In the genomic region with DNA sequence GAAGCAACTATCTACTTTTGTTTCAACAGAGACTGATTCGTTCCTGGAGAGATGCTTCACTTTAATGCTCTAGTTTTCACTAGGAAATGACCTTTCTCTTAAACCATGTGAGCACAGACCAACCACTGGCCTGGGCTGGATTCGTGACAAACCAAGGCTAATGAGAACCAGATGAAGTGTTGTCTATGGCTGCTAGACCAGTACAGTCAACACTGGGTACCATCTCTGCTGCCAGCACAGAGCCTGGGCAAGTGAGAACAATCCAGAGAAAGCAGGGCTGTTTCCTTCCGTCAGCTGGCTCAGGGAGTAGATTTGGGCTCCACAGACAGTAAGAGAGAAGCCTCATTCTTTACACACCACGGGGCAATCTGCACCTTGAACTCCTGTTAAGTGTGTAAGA, we compare ENCODE assay signal across 14 mouse cellular contexts.
A peak's percentile ranks its signal among the peaks of the same experiment; 100 is the strongest.
DNase-seq lines count a peak whose midpoint lies in the region; ATAC-seq lines count a peak whose summit lies in the region.
"Had no signal": no experiment of that assay in that cellular context is flagged by ENCODE, and none has a peak within 500 bp of the region (broad histone marks: within the 10 kb centered on the region; RNA-seq: fewer than 3 reads in every experiment).

No protein-coding gene starts in this region.

- H3K9me3 ChIP-seq in forebrain, embryonic 12.5 days: no peaks in the 10 kb centered on the region
- no peaks in the 10 kb centered on the region for H3K9me3 ChIP-seq in forebrain, embryonic 13.5 days (replicated peaks)
- no peaks in the 10 kb centered on the region for H3K9me3 ChIP-seq in midbrain, embryonic 10.5 days (replicated peaks)
- H3K9me3 ChIP-seq in midbrain, embryonic 16.5 days (replicated peaks; ENCODE audit: control insufficient read depth, low read length, poor library complexity, severe bottlenecking): no peaks in the 10 kb centered on the region
- H3K9me3 ChIP-seq: lung, embryonic 15.5 days had no signal

- H3K36me3 ChIP-seq in forebrain, embryonic 12.5 days (replicated peaks): no peaks in the 10 kb centered on the region
- no peaks in the 10 kb centered on the region for H3K36me3 ChIP-seq in forebrain, embryonic 13.5 days (ENCODE audit: poor library complexity, severe bottlenecking)
- no peaks in the 10 kb centered on the region; the same call in 1 of the 2 replicates for H3K36me3 ChIP-seq in midbrain, embryonic 10.5 days
- H3K36me3 ChIP-seq in midbrain, embryonic 16.5 days (ENCODE audit: control insufficient read depth, insufficient read depth, low read length): no peaks in the 10 kb centered on the region
- H3K36me3 ChIP-seq: lung, embryonic 15.5 days had no signal

- peaks cover 48% of the 10 kb centered on the region for H3K4me1 ChIP-seq in forebrain, embryonic 12.5 days
- H3K4me1 ChIP-seq in forebrain, embryonic 13.5 days: peaks cover 41% of the 10 kb centered on the region
- peaks cover 47% of the 10 kb centered on the region for H3K4me1 ChIP-seq in midbrain, embryonic 10.5 days
- peaks cover 5% of the 10 kb centered on the region for H3K4me1 ChIP-seq in midbrain, embryonic 16.5 days (ENCODE audit: control insufficient read depth, insufficient read depth, low read length)

- no peak for DNase-seq in midbrain, embryonic 10.5 days (ENCODE audit: low spot score)
- peak; percentile 84 for DNase-seq in fibroblast of lung, adult 2 months (ENCODE audit: low read depth)
- DNase-seq in retina, postnatal 1 day: peak; percentile 33
- no peak for DNase-seq in adrenal gland, postnatal 36 days
- DNase-seq: cerebellum, adult 9-10 months; right cerebral cortex, adult 18-20 months had no signal

- H3K27me3 ChIP-seq in forebrain, embryonic 12.5 days: peaks cover 6% of the 10 kb centered on the region; the same call in 1 of the 2 replicates
- H3K27me3 ChIP-seq in forebrain, embryonic 13.5 days: 0 out of 2 replicates have a peak, but pooled peaks cover 8% of the 10 kb centered on the region
- no peaks in the 10 kb centered on the region for H3K27me3 ChIP-seq in midbrain, embryonic 10.5 days (ENCODE audit: low read depth, poor library complexity, severe bottlenecking)
- no peaks in the 10 kb centered on the region for H3K27me3 ChIP-seq in midbrain, embryonic 16.5 days (ENCODE audit: control insufficient read depth, insufficient read depth, low read depth, low read length)
- H3K27me3 ChIP-seq: lung, embryonic 15.5 days had no signal

- 17% methylated on average over 4 of the region's 4 CpGs for WGBS in forebrain, embryonic 12.5 days
- 21% methylated on average over 4 of the region's 4 CpGs for WGBS in forebrain, embryonic 13.5 days
- WGBS in midbrain, embryonic 10.5 days: 29% methylated on average over 4 of the region's 4 CpGs
- WGBS in midbrain, embryonic 16.5 days: 29% methylated on average over 4 of the region's 4 CpGs

- no peak overlapping the region for H3K4me2 ChIP-seq in forebrain, embryonic 12.5 days
- H3K4me2 ChIP-seq in forebrain, embryonic 13.5 days: no peak overlapping the region
- no peak overlapping the region for H3K4me2 ChIP-seq in midbrain, embryonic 16.5 days (ENCODE audit: low read length)
- H3K4me2 ChIP-seq: liver, embryonic 11.5 days; lung, embryonic 15.5 days had no signal

- 0 out of 2 replicates have a peak, but pooled peaks have one; percentile 21 for ATAC-seq in forebrain, embryonic 12.5 days (ENCODE audit: low FRiP score)
- ATAC-seq in forebrain, embryonic 13.5 days: no peak
- no peak for ATAC-seq in midbrain, embryonic 16.5 days
- no peak for ATAC-seq in megakaryocyte-erythroid progenitor cell, adult 5-6 weeks (replicated peaks; ENCODE audit: low FRiP score, low TSS enrichment, poor library complexity, severe bottlenecking)
- ATAC-seq: intestine, embryonic 16.5 days had no signal

- no peak overlapping the region for H3K4me3 ChIP-seq in forebrain, embryonic 12.5 days (replicated peaks)
- no peak overlapping the region for H3K4me3 ChIP-seq in forebrain, embryonic 13.5 days
- no peak overlapping the region for H3K4me3 ChIP-seq in midbrain, embryonic 10.5 days
- no peak overlapping the region for H3K4me3 ChIP-seq in midbrain, embryonic 16.5 days (ENCODE audit: low read depth, low read length)
- H3K4me3 ChIP-seq: lung, embryonic 15.5 days had no signal

- no peak overlapping the region for H3K27ac ChIP-seq in forebrain, embryonic 12.5 days
- H3K27ac ChIP-seq in forebrain, embryonic 13.5 days: no peak overlapping the region
- peak overlapping the region; percentile 63 for H3K27ac ChIP-seq in midbrain, embryonic 10.5 days (replicated peaks)
- no peak overlapping the region for H3K27ac ChIP-seq in midbrain, embryonic 16.5 days (ENCODE audit: low read length)
- H3K27ac ChIP-seq: stomach, postnatal 0 days had no signal

- H3K9ac ChIP-seq in forebrain, embryonic 12.5 days: no peak overlapping the region
- no peak overlapping the region for H3K9ac ChIP-seq in forebrain, embryonic 13.5 days
- H3K9ac ChIP-seq in midbrain, embryonic 16.5 days (ENCODE audit: low read depth, low read length): no peak overlapping the region
- H3K9ac ChIP-seq: lung, embryonic 15.5 days had no signal

Comparison
In these comparisons a context has a peak if more than half of its experiments do, and no peak if none do; other contexts are left out.
1. DNase-seq: peak in fibroblast of lung, adult 2 months (single experiment) and retina, postnatal 1 day (single experiment); none in midbrain, embryonic 10.5 days (single experiment) and adrenal gland, postnatal 36 days (0 of 2).